Mouse (Mus musculus) lung, adult 2 months (tissue): Measurements from ENCODE around the gene Cldn14.

Experiments
- CTCF ChIP-seq: fragments of 200-500 bp; IDR thresholded peaks from 2 replicates; pipeline ENCODE4 v1.5.1; 2011; ENCODE audit warnings: mild to moderate bottlenecking, low read length, control low read depth; ENCODE audit not compliant: insufficient read depth
- POLR2A ChIP-seq: fragments of 200-500 bp; IDR thresholded peaks from 2 replicates; pipeline ENCODE4 v1.6.1; 2011; ENCODE audit warnings: low read depth, mild to moderate bottlenecking, control low read depth, low read length, borderline replicate concordance; ENCODE audit errors: extremely low read depth

DNA sequence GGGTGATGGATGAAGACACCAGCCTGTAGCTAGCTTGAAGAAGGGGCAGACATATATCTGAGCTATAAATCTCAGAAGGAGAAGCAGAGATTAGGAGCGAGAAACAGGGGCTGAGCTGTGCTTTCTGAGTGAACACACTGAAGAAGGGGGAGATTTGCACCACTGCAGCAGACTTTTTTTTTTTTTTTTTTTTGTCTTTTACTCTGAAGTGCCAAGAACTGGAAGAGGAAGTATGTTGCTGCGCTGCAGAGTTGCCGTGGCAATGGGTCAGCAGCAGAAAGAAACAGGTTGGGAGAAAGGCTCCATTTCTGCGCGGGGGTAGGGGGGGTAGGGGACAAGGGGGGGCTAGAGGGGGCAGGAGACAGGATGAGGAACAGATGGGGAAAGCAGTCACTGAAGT is 2.6 kb upstream of the Cldn14 start:
- no peak for TF ChIP-seq CTCF
- no peak for TF ChIP-seq POLR2A
